Mouse (Mus musculus): ENCODE results near the gene Ppm1g. TPM values are rescaled to one million over a fixed set of nuclear protein-coding genes. Genes with fewer than 3 reads are reported as not detected.
A peak's percentile ranks its signal among the peaks of the same experiment; 100 is the strongest.

The Ppm1g gene
- polyA plus RNA-seq, 1 experiment from 2014 or later: 77.6 TPM

- no peaks in the 10 kb centered on the region for H3K27me3 ChIP-seq (replicated peaks; ENCODE audit: insufficient read depth, low read length)
- H3K9ac ChIP-seq (replicated peaks; ENCODE audit: low read depth): no peak overlapping the region
- H3K4me2 ChIP-seq (replicated peaks; ENCODE audit: low read depth, low read length): no peak overlapping the region
- H3K9me3 ChIP-seq (ENCODE audit: low read length): no peaks in the 10 kb centered on the region
- H3K4me3 ChIP-seq (ENCODE audit: low read depth, low read length): no peak overlapping the region
- DNase-seq (ENCODE audit: low spot score): no peak
- ATAC-seq: no peak
- H3K36me3 ChIP-seq (ENCODE audit: insufficient read depth, low read length): peaks cover 51% of the 10 kb centered on the region
- no peak overlapping the region for H3K27ac ChIP-seq (ENCODE audit: low read length)
- WGBS: 91% methylated on average over 4 of the region's 4 CpGs
- TF ChIP-seq CTCF (IDR thresholded peaks at IDR 0.05): no peak
- TF ChIP-seq EP300 (IDR thresholded peaks at IDR 0.05): no peak
- H3K4me1 ChIP-seq (ENCODE audit: insufficient read depth, low read depth, low read length): peaks cover 2% of the 10 kb centered on the region; the same call in 1 of the 2 replicates
Measured at GRCm38 (mm10) chr5:31195671-31196070, 24.8 kb downstream of the Ppm1g start.

GRCm38 (mm10) chr5:31194486-31195485 lies 25.7 kb downstream of the Ppm1g start:
- 86% methylated on average over 16 of the region's 16 CpGs for WGBS
- no peak for ATAC-seq
- Histone ChIP-seq H3K27me3 (replicated peaks; ENCODE audit: insufficient read depth, low read length) (no peaks in the 10 kb centered on the region), H3K27ac (ENCODE audit: low read length) (no peak overlapping the region), H3K4me2 (replicated peaks; ENCODE audit: low read depth, low read length) (no peak overlapping the region), H3K9me3 (ENCODE audit: low read length) (no peaks in the 10 kb centered on the region), H3K4me3 (ENCODE audit: low read depth, low read length) (no peak overlapping the region), H3K36me3 (ENCODE audit: insufficient read depth, low read length) (peaks cover 50% of the 10 kb centered on the region), H3K9ac (replicated peaks; ENCODE audit: low read depth) (no peak overlapping the region), H3K4me1 (ENCODE audit: insufficient read depth, low read depth, low read length) (no peaks in the 10 kb centered on the region; the same call in 1 of the 2 replicates)
- TF ChIP-seq CTCF (IDR thresholded peaks at IDR 0.05) (no peak), EP300 (IDR thresholded peaks at IDR 0.05) (no peak)
- DNase-seq (ENCODE audit: low spot score): no peak

GRCm38 (mm10) chr5:31193631-31194281 lies 26.7 kb downstream of the Ppm1g start:
- Histone ChIP-seq H3K27ac (ENCODE audit: low read length) (peak overlapping the region; percentile 90), H3K4me3 (ENCODE audit: low read depth, low read length) (peak overlapping the region; percentile 77), H3K9ac (replicated peaks; ENCODE audit: low read depth) (peak overlapping the region; percentile 81), H3K4me2 (replicated peaks; ENCODE audit: low read depth, low read length) (peak overlapping the region; percentile 69), H3K4me1 (ENCODE audit: insufficient read depth, low read depth, low read length) (no peaks in the 10 kb centered on the region; the same call in 1 of the 2 replicates), H3K27me3 (replicated peaks; ENCODE audit: insufficient read depth, low read length) (no peaks in the 10 kb centered on the region), H3K9me3 (ENCODE audit: low read length) (no peaks in the 10 kb centered on the region), H3K36me3 (ENCODE audit: insufficient read depth, low read length) (peaks cover 40% of the 10 kb centered on the region)
- DNase-seq (ENCODE audit: low spot score): no peak
- TF ChIP-seq EP300 (IDR thresholded peaks at IDR 0.05) (no peak), CTCF (IDR thresholded peaks at IDR 0.05) (no peak)
- no peak for ATAC-seq
- WGBS: 8% methylated on average over 25 of the region's 25 CpGs

- Histone ChIP-seq H3K9ac (replicated peaks; ENCODE audit: low read depth) (peak within 1 kb of the TSS; percentile 81), H3K4me2 (replicated peaks; ENCODE audit: low read depth, low read length) (peak within 1 kb of the TSS; percentile 69), H3K4me3 (ENCODE audit: low read depth, low read length) (peak within 1 kb of the TSS; percentile 77), H3K27ac (ENCODE audit: low read length) (peak within 1 kb of the TSS; percentile 90), H3K9me3 (ENCODE audit: low read length) (no peaks in the 10 kb centered on the region), H3K36me3 (ENCODE audit: insufficient read depth, low read length) (peaks cover 38% of the 10 kb centered on the region), H3K27me3 (replicated peaks; ENCODE audit: insufficient read depth, low read length) (no peaks in the 10 kb centered on the region), H3K4me1 (ENCODE audit: insufficient read depth, low read depth, low read length) (no peaks in the 10 kb centered on the region; the same call in 1 of the 2 replicates)
- ATAC-seq (peak; percentile 98), DNase-seq (ENCODE audit: low spot score) (peak; percentile 98)
- TF ChIP-seq CTCF (IDR thresholded peaks at IDR 0.05): peak; percentile 79
- no peak for TF ChIP-seq EP300 (IDR thresholded peaks at IDR 0.05)
- under 1% methylated on average over 48 of the region's 48 CpGs for WGBS
Measured at GRCm38 (mm10) chr5:31192939-31193630, 27.4 kb downstream of the Ppm1g start, which contains the start of the genes Snx17 and Eif2b4. Snx17 (plus strand) TSS chr5:31193227. Eif2b4 (minus strand) TSS chr5:31193430.

GRCm38 (mm10) chr5:31192045-31192938 lies 28.2 kb downstream of the Ppm1g start:
- Histone ChIP-seq H3K4me2 (replicated peaks; ENCODE audit: low read depth, low read length) (peak overlapping the region; percentile 69), H3K4me3 (ENCODE audit: low read depth, low read length) (peak overlapping the region; percentile 77), H3K36me3 (ENCODE audit: insufficient read depth, low read length) (peaks cover 35% of the 10 kb centered on the region; the same call in 1 of the 2 replicates), H3K27me3 (replicated peaks; ENCODE audit: insufficient read depth, low read length) (no peaks in the 10 kb centered on the region), H3K4me1 (ENCODE audit: insufficient read depth, low read depth, low read length) (no peaks in the 10 kb centered on the region; the same call in 1 of the 2 replicates), H3K27ac (ENCODE audit: low read length) (peak overlapping the region; percentile 79), H3K9ac (replicated peaks; ENCODE audit: low read depth) (peak overlapping the region; percentile 35), H3K9me3 (ENCODE audit: low read length) (no peaks in the 10 kb centered on the region)
- TF ChIP-seq CTCF (IDR thresholded peaks at IDR 0.05) (no peak), EP300 (IDR thresholded peaks at IDR 0.05) (no peak)
- 10% methylated on average over 41 of the region's 42 CpGs for WGBS
- peak; percentile 84 for DNase-seq (ENCODE audit: low spot score)
- ATAC-seq: peak; percentile 80
